Mouse (Mus musculus): ENCODE data around the gene Ahcyl2. TPM values are rescaled to one million over a fixed set of nuclear protein-coding genes. Genes with fewer than 3 reads are reported as not detected.

Gene Ahcyl2
- polyA plus RNA-seq, 1 experiment from 2014 or later, result 17.1 TPM

DNA sequence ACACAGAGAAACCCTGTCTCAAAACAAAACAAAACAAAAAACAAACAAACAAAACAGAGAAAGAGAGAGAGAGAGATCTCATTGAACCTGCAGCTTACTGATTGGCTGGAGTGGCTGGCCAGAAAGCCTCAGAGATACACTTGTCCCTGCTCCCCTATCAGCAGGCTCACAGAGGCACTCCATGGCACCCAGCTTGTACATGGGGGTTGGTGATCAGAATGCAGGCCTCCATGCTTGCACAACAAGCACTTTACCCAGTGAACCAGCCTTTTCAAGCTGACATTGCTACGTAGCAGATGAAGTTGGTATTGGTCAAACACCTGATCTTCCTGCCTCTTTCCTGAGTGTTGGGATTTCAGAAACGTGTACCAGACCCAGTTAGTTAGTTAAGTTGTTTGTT, 105.8 kb downstream of the Ahcyl2 start:
- Histone ChIP-seq H3K27ac (ENCODE audit: low read length) (no peak overlapping the region), H3K4me3 (ENCODE audit: low read depth, low read length) (no peak overlapping the region), H3K36me3 (ENCODE audit: insufficient read depth, low read length) (no peaks in the 10 kb centered on the region), H3K4me2 (replicated peaks; ENCODE audit: low read depth, low read length) (no peak overlapping the region), H3K4me1 (ENCODE audit: insufficient read depth, low read depth, low read length) (no peaks in the 10 kb centered on the region), H3K9me3 (ENCODE audit: low read length) (no peaks in the 10 kb centered on the region), H3K9ac (replicated peaks; ENCODE audit: low read depth) (no peak overlapping the region), H3K27me3 (replicated peaks; ENCODE audit: insufficient read depth, low read length) (no peaks in the 10 kb centered on the region)
- DNase-seq (ENCODE audit: low spot score) (no peak), ATAC-seq (no peak)
- 57% methylated on average over 2 of the region's 2 CpGs for WGBS
- TF ChIP-seq EP300 (IDR thresholded peaks at IDR 0.05) (no peak), CTCF (IDR thresholded peaks at IDR 0.05) (no peak)

- no peak overlapping the region for H3K9ac ChIP-seq (replicated peaks; ENCODE audit: low read depth)
- no peak overlapping the region for H3K27ac ChIP-seq (ENCODE audit: low read length)
- DNase-seq (ENCODE audit: low spot score) (no peak), ATAC-seq (no peak)
- no peak overlapping the region for H3K4me3 ChIP-seq (ENCODE audit: low read depth, low read length)
- WGBS, result 78% methylated on average over 5 of the region's 5 CpGs
- no peaks in the 10 kb centered on the region for H3K9me3 ChIP-seq (ENCODE audit: low read length)
- no peaks in the 10 kb centered on the region for H3K4me1 ChIP-seq (ENCODE audit: insufficient read depth, low read depth, low read length)
- H3K27me3 ChIP-seq (replicated peaks; ENCODE audit: insufficient read depth, low read length), result no peaks in the 10 kb centered on the region
- H3K4me2 ChIP-seq (replicated peaks; ENCODE audit: low read depth, low read length), result no peak overlapping the region
- TF ChIP-seq CTCF (IDR thresholded peaks at IDR 0.05), result no peak
- TF ChIP-seq EP300 (IDR thresholded peaks at IDR 0.05), result no peak
- H3K36me3 ChIP-seq (ENCODE audit: insufficient read depth, low read length), result no peaks in the 10 kb centered on the region
Measured at GRCm38 (mm10) chr6:29875576-29875975, 107.8 kb downstream of the Ahcyl2 start.

GRCm38 (mm10) chr6:29876782-29877181, 109.0 kb downstream of the Ahcyl2 start:
- TF ChIP-seq EP300 (IDR thresholded peaks at IDR 0.05), result no peak
- no peak for TF ChIP-seq CTCF (IDR thresholded peaks at IDR 0.05)
- ATAC-seq (no peak), DNase-seq (ENCODE audit: low spot score) (no peak)
- Histone ChIP-seq H3K27ac (ENCODE audit: low read length) (no peak overlapping the region), H3K4me3 (ENCODE audit: low read depth, low read length) (no peak overlapping the region), H3K9ac (replicated peaks; ENCODE audit: low read depth) (no peak overlapping the region), H3K9me3 (ENCODE audit: low read length) (no peaks in the 10 kb centered on the region), H3K36me3 (ENCODE audit: insufficient read depth, low read length) (no peaks in the 10 kb centered on the region), H3K27me3 (replicated peaks; ENCODE audit: insufficient read depth, low read length) (no peaks in the 10 kb centered on the region), H3K4me1 (ENCODE audit: insufficient read depth, low read depth, low read length) (no peaks in the 10 kb centered on the region), H3K4me2 (replicated peaks; ENCODE audit: low read depth, low read length) (no peak overlapping the region)
- 72% methylated on average over 4 of the region's 4 CpGs for WGBS

DNA sequence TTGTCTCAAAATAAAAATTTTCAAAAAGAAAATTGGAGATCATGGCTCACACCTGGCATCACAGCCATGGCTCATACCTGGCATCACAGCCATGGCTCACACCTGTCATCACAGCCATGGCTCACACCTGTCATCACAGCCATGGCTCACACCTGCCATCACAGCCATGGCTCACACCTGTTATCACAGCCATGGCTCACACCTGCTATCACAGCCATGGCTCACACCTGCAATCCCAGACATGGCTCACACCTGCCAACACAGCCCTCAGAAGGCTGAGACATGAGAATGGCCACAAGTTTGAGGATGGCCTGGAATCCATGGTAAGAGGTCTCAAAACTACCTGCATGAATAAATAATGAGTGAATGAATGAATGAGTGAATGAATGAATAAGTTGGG, 111.8 kb downstream of the Ahcyl2 start:
- ATAC-seq, result no peak
- no peaks in the 10 kb centered on the region for H3K27me3 ChIP-seq (replicated peaks; ENCODE audit: insufficient read depth, low read length)
- TF ChIP-seq CTCF (IDR thresholded peaks at IDR 0.05) (no peak), EP300 (IDR thresholded peaks at IDR 0.05) (no peak)
- no peak overlapping the region for H3K9ac ChIP-seq (replicated peaks; ENCODE audit: low read depth)
- no peak for DNase-seq (ENCODE audit: low spot score)
- no peaks in the 10 kb centered on the region for H3K9me3 ChIP-seq (ENCODE audit: low read length)
- H3K4me1 ChIP-seq (ENCODE audit: insufficient read depth, low read depth, low read length), result no peaks in the 10 kb centered on the region
- no peak overlapping the region for H3K27ac ChIP-seq (ENCODE audit: low read length)
- H3K36me3 ChIP-seq (ENCODE audit: insufficient read depth, low read length), result no peaks in the 10 kb centered on the region
- H3K4me2 ChIP-seq (replicated peaks; ENCODE audit: low read depth, low read length), result no peak overlapping the region
- H3K4me3 ChIP-seq (ENCODE audit: low read depth, low read length), result no peak overlapping the region

- WGBS, result 91% methylated on average over 3 of the region's 3 CpGs
- H3K36me3 ChIP-seq (ENCODE audit: insufficient read depth, low read length), result no peaks in the 10 kb centered on the region
- no peaks in the 10 kb centered on the region for H3K4me1 ChIP-seq (ENCODE audit: insufficient read depth, low read depth, low read length)
- H3K4me2 ChIP-seq (replicated peaks; ENCODE audit: low read depth, low read length), result no peak overlapping the region
- no peaks in the 10 kb centered on the region for H3K27me3 ChIP-seq (replicated peaks; ENCODE audit: insufficient read depth, low read length)
- H3K4me3 ChIP-seq (ENCODE audit: low read depth, low read length), result no peak overlapping the region
- H3K9ac ChIP-seq (replicated peaks; ENCODE audit: low read depth), result no peak overlapping the region
- H3K27ac ChIP-seq (ENCODE audit: low read length), result no peak overlapping the region
- no peaks in the 10 kb centered on the region for H3K9me3 ChIP-seq (ENCODE audit: low read length)
- no peak for DNase-seq (ENCODE audit: low spot score)
- TF ChIP-seq EP300 (IDR thresholded peaks at IDR 0.05) (no peak), CTCF (IDR thresholded peaks at IDR 0.05) (no peak)
- no peak for ATAC-seq
Measured at GRCm38 (mm10) chr6:29880796-29881195, 113.0 kb downstream of the Ahcyl2 start.

DNA sequence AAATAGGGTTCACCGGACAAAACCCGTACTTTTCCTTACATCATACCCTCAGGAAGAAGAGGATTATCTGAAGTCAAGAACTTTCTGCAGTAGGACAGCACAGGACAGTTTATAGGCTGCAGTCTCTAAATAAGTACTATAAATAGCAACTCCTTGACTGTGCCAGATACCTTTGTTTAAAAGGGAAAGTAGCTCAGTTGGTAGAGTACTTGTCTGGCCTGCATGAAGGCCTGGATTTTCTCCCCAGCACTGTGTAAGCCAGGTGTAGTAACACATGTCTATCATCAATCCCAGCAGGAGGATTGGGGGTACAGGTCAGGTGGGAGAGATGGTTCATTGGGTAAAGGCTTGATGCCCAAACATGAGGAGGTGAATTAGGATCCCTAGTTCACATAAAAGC, 114.1 kb downstream of the Ahcyl2 start:
- Histone ChIP-seq H3K36me3 (ENCODE audit: insufficient read depth, low read length) (no peaks in the 10 kb centered on the region), H3K4me2 (replicated peaks; ENCODE audit: low read depth, low read length) (no peak overlapping the region), H3K27me3 (replicated peaks; ENCODE audit: insufficient read depth, low read length) (no peaks in the 10 kb centered on the region), H3K9me3 (ENCODE audit: low read length) (no peaks in the 10 kb centered on the region), H3K9ac (replicated peaks; ENCODE audit: low read depth) (no peak overlapping the region), H3K4me1 (ENCODE audit: insufficient read depth, low read depth, low read length) (no peaks in the 10 kb centered on the region), H3K4me3 (ENCODE audit: low read depth, low read length) (no peak overlapping the region), H3K27ac (ENCODE audit: low read length) (no peak overlapping the region)
- DNase-seq (ENCODE audit: low spot score), result no peak
- WGBS, result 79% methylated on average over 2 of the region's 2 CpGs
- no peak for ATAC-seq
- no peak for TF ChIP-seq EP300 (IDR thresholded peaks at IDR 0.05)
- TF ChIP-seq CTCF (IDR thresholded peaks at IDR 0.05), result no peak

GRCm38 (mm10) chr6:29882870-29883269, 115.1 kb downstream of the Ahcyl2 start:
- WGBS, result 76% methylated on average over 6 of the region's 6 CpGs
- H3K27ac ChIP-seq (ENCODE audit: low read length), result no peak overlapping the region
- no peak for TF ChIP-seq EP300 (IDR thresholded peaks at IDR 0.05)
- no peak for TF ChIP-seq CTCF (IDR thresholded peaks at IDR 0.05)
- no peak overlapping the region for H3K9ac ChIP-seq (replicated peaks; ENCODE audit: low read depth)
- DNase-seq (ENCODE audit: low spot score) (no peak), ATAC-seq (no peak)
- no peaks in the 10 kb centered on the region for H3K36me3 ChIP-seq (ENCODE audit: insufficient read depth, low read length)
- no peak overlapping the region for H3K4me2 ChIP-seq (replicated peaks; ENCODE audit: low read depth, low read length)
- H3K27me3 ChIP-seq (replicated peaks; ENCODE audit: insufficient read depth, low read length), result no peaks in the 10 kb centered on the region
- no peak overlapping the region for H3K4me3 ChIP-seq (ENCODE audit: low read depth, low read length)
- no peaks in the 10 kb centered on the region for H3K4me1 ChIP-seq (ENCODE audit: insufficient read depth, low read depth, low read length)
- no peaks in the 10 kb centered on the region for H3K9me3 ChIP-seq (ENCODE audit: low read length)

All from lung, postnatal 0 days (tissue).